8 mouse cellular contexts compared by ENCODE assay signal in genomic region chr3:152980978-152981974, GRCm38 (mm10). TPM values are rescaled to one million over a fixed set of nuclear protein-coding genes. Genes with fewer than 3 reads are reported as not detected.
A peak's percentile ranks its signal among the peaks of the same experiment; 100 is the strongest.
DNase-seq lines count a peak whose midpoint lies in the region; ATAC-seq and TF ChIP-seq lines count a peak whose summit lies in the region.

No protein-coding gene starts in this region.

- no peaks in the 10 kb centered on the region for H3K9me3 ChIP-seq in stomach, postnatal 0 days (ENCODE audit: control insufficient read depth, low read length)

- peaks cover 4% of the 10 kb centered on the region; the same call in 1 of the 2 replicates for H3K27me3 ChIP-seq in stomach, postnatal 0 days (ENCODE audit: control insufficient read depth, insufficient read depth, low read length)

- H3K4me2 ChIP-seq in stomach, postnatal 0 days (replicated peaks; ENCODE audit: low read depth), result peak overlapping the region; percentile 53

- ATAC-seq in stomach, postnatal 0 days (ENCODE audit: low FRiP score, low TSS enrichment), result 0 out of 2 replicates have a peak, but pooled peaks have one; percentile 42

- WGBS in stomach, postnatal 0 days, result 1% methylated on average over 43 of the region's 47 CpGs

- no peak for TF ChIP-seq EP300 in stomach, postnatal 0 days (optimal IDR thresholded peaks at IDR 0.05)

- DNase-seq in layer of hippocampus, adult 11-12 months (ENCODE audit: low spot score), result peak; percentile 61
- DNase-seq in layer of hippocampus, adult 9-10 months (ENCODE audit: low spot score), result no peak
- DNase-seq in cerebellum, adult 8-10 months, result peak; percentile 7
- DNase-seq in frontal cortex, postnatal 36 days (ENCODE audit: low spot score in 2 of 2), result peak; percentile 65
- DNase-seq in left cerebral cortex, adult 11 months (ENCODE audit: low spot score), result peak; percentile 37
- peak; percentile 40 for DNase-seq in mesoderm, embryonic 11.5 days (ENCODE audit: low read depth, low spot score)
- DNase-seq in stomach, postnatal 0 days (ENCODE audit: low spot score), result peak; percentile 18
- DNase-seq in adipocyte (ENCODE audit: low spot score), result no peak

- no peaks in the 10 kb centered on the region for H3K4me1 ChIP-seq in stomach, postnatal 0 days (replicated peaks; ENCODE audit: control insufficient read depth, insufficient read depth)

- H3K4me3 ChIP-seq in stomach, postnatal 0 days (ENCODE audit: low read depth, low read length), result peak overlapping the region; percentile 35

- no peaks in the 10 kb centered on the region for H3K36me3 ChIP-seq in stomach, postnatal 0 days (ENCODE audit: control insufficient read depth, insufficient read depth, low read length)

- H3K27ac ChIP-seq in stomach, postnatal 0 days (replicated peaks), result no peak overlapping the region

- H3K9ac ChIP-seq in stomach, postnatal 0 days (ENCODE audit: low read length), result no peak overlapping the region

- peak; percentile 36 for TF ChIP-seq CTCF in stomach, postnatal 0 days (IDR thresholded peaks at IDR 0.05; ENCODE audit: low read depth)

RNA-seq across cellular contexts. Expression of gene St6galnac5, which starts 0.8 kb away (rescaled TPM):
- 0.39 and 0.57 TPM in 2 replicates for polyA plus RNA-seq in stomach, postnatal 0 days (2015; fragmentation: Nextera tagmentation; extraction: Ambion mirVana)

Comparison
In these comparisons a context has a peak if more than half of its experiments do, and no peak if none do; other contexts are left out.
1. DNase-seq: peak in layer of hippocampus, adult 11-12 months (single experiment), cerebellum, adult 8-10 months (single experiment), frontal cortex, postnatal 36 days (2 of 2), left cerebral cortex, adult 11 months (single experiment), mesoderm, embryonic 11.5 days (single experiment) and stomach, postnatal 0 days (single experiment); none in layer of hippocampus, adult 9-10 months (single experiment) and adipocyte (single experiment).